Mouse (Mus musculus): ENCODE results near the gene Wfdc5. TPM values are rescaled to one million over a fixed set of nuclear protein-coding genes. Genes with fewer than 3 reads are reported as not detected.

Gene Wfdc5
- polyA plus RNA-seq, 1 experiment from 2014 or later = not detected

DNA sequence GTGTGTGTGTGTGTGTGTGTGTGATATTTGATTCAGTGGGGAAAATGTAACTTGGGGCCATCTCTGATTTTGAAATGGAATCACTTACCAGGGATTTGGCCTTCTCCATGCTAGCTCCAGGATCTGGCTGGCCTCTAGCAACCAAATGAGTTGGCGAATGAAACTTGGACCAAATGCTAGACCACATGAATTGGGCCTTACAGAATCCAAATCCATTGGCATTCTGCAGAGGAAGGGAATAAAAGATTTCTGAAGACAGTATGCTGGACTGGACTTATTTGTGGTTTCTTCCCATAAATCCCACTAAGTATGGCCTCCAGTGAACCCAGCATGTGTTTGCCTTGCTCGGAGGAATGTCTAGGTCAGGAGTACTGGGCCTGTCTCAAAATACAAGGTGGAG, 23.7 kb downstream of the Wfdc5 start:
- WGBS = 74% methylated on average over 2 of the region's 2 CpGs
- ATAC-seq (ENCODE audit: low FRiP score, low TSS enrichment) = no peak
- H3K27me3 ChIP-seq (ENCODE audit: insufficient read depth, low read length) = no peaks in the 10 kb centered on the region
- no peak overlapping the region for H3K4me2 ChIP-seq (replicated peaks; ENCODE audit: low read depth, low read length)
- H3K4me1 ChIP-seq (ENCODE audit: insufficient read depth, low read length) = no peaks in the 10 kb centered on the region
- H3K4me3 ChIP-seq (ENCODE audit: low read length) = no peak overlapping the region
- H3K9me3 ChIP-seq (ENCODE audit: low read length) = no peaks in the 10 kb centered on the region
- H3K36me3 ChIP-seq (ENCODE audit: insufficient read depth, low read length) = no peaks in the 10 kb centered on the region
- no peak overlapping the region for H3K27ac ChIP-seq (ENCODE audit: low read length)
- no peak overlapping the region for H3K9ac ChIP-seq (replicated peaks; ENCODE audit: low read length)

- Histone ChIP-seq H3K36me3 (ENCODE audit: insufficient read depth, low read length) (peaks cover 17% of the 10 kb centered on the region), H3K27me3 (ENCODE audit: insufficient read depth, low read length) (no peaks in the 10 kb centered on the region), H3K4me1 (ENCODE audit: insufficient read depth, low read length) (no peaks in the 10 kb centered on the region), H3K4me3 (ENCODE audit: low read length) (no peak overlapping the region), H3K9ac (replicated peaks; ENCODE audit: low read length) (no peak overlapping the region), H3K9me3 (ENCODE audit: low read length) (no peaks in the 10 kb centered on the region), H3K4me2 (replicated peaks; ENCODE audit: low read depth, low read length) (no peak overlapping the region), H3K27ac (ENCODE audit: low read length) (no peak overlapping the region)
- ATAC-seq (ENCODE audit: low FRiP score, low TSS enrichment) = no peak
- WGBS = 83% methylated on average over 7 of the region's 7 CpGs
Observed at GRCm38 (mm10) chr2:164156158-164156557, 26.4 kb downstream of the Wfdc5 start.

GRCm38 (mm10) chr2:164154007-164154406, 28.5 kb downstream of the Wfdc5 start:
- Histone ChIP-seq H3K4me3 (ENCODE audit: low read length) (no peak overlapping the region), H3K27ac (ENCODE audit: low read length) (no peak overlapping the region), H3K4me1 (ENCODE audit: insufficient read depth, low read length) (peaks cover 11% of the 10 kb centered on the region; the same call in 1 of the 2 replicates), H3K36me3 (ENCODE audit: insufficient read depth, low read length) (peaks cover 17% of the 10 kb centered on the region), H3K4me2 (replicated peaks; ENCODE audit: low read depth, low read length) (no peak overlapping the region), H3K9ac (replicated peaks; ENCODE audit: low read length) (no peak overlapping the region), H3K9me3 (ENCODE audit: low read length) (no peaks in the 10 kb centered on the region), H3K27me3 (ENCODE audit: insufficient read depth, low read length) (no peaks in the 10 kb centered on the region)
- ATAC-seq (ENCODE audit: low FRiP score, low TSS enrichment) = no peak
- 89% methylated on average over 10 of the region's 10 CpGs for WGBS

GRCm38 (mm10) chr2:164152341-164152740, 30.2 kb downstream of the Wfdc5 start:
- Histone ChIP-seq H3K9me3 (ENCODE audit: low read length) (no peaks in the 10 kb centered on the region), H3K4me2 (replicated peaks; ENCODE audit: low read depth, low read length) (no peak overlapping the region), H3K27me3 (ENCODE audit: insufficient read depth, low read length) (no peaks in the 10 kb centered on the region), H3K4me1 (ENCODE audit: insufficient read depth, low read length) (peaks cover 11% of the 10 kb centered on the region; the same call in 1 of the 2 replicates), H3K9ac (replicated peaks; ENCODE audit: low read length) (no peak overlapping the region), H3K36me3 (ENCODE audit: insufficient read depth, low read length) (peaks cover 17% of the 10 kb centered on the region), H3K4me3 (ENCODE audit: low read length) (no peak overlapping the region), H3K27ac (ENCODE audit: low read length) (no peak overlapping the region)
- 91% methylated on average over 11 of the region's 11 CpGs for WGBS
- no peak for ATAC-seq (ENCODE audit: low FRiP score, low TSS enrichment)

DNA sequence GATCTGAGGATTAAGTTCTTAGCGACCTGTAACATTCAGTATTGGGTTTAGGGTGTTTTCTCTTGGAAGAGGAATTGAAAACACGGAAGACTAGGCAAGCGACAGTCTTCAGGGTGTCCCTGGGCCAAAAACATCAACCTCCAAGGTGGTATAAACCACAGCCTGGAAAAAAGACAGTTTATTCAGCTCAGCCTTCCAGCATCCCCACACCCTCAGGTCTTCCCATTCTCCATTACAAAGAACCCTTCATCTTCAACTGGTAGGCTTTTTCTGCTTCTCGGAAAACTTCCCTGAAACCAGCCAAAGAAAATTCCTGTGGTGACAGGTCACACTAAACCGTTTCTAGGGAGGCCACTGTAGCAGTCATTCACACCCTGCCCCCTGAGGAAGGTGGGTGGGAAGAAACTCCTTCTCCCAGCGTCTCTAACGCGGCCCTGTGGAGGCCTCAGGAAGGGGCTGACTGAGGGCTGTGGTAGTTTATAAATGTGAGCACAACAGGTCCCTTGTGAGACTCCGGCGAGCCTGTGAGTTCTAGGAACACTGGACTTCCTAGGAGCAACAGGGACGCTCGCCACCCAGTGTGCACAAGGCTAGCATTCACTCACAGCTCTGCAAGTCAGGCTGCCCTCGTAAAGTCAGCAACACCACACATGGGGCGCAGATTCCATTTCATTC, 32.3 kb downstream of the Wfdc5 start:
- H3K27me3 ChIP-seq (ENCODE audit: insufficient read depth, low read length) = no peaks in the 10 kb centered on the region
- ATAC-seq (ENCODE audit: low FRiP score, low TSS enrichment) = no peak
- H3K4me3 ChIP-seq (ENCODE audit: low read length) = no peak overlapping the region
- H3K9me3 ChIP-seq (ENCODE audit: low read length) = no peaks in the 10 kb centered on the region
- no peak overlapping the region for H3K4me2 ChIP-seq (replicated peaks; ENCODE audit: low read depth, low read length)
- peaks cover 11% of the 10 kb centered on the region; the same call in 1 of the 2 replicates for H3K4me1 ChIP-seq (ENCODE audit: insufficient read depth, low read length)
- no peak overlapping the region for H3K9ac ChIP-seq (replicated peaks; ENCODE audit: low read length)
- 24% methylated on average over 14 of the region's 14 CpGs for WGBS
- peaks cover 17% of the 10 kb centered on the region for H3K36me3 ChIP-seq (ENCODE audit: insufficient read depth, low read length)
- H3K27ac ChIP-seq (ENCODE audit: low read length) = 0 out of 2 replicates have a peak overlapping the region, but pooled peaks have one; percentile 36

DNA sequence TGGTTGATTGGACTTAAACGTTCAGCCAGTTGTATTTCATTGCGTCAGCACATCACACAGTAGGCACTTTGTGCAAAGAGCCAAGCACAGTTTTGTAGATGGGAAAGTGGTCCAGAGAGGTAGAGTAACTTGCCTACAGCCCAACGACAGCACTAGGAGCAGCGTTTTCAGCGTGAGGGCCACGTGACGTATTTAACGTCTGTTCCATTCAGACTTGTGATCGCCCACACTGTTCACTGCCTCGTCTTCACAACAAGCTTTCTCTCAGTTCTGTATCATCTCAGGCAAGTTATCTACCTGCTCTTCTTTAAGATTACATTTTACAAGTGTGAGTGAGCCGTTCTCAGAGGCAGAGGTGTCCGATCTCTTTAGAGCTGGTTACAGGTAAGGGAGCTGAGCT, 36.0 kb downstream of the Wfdc5 start:
- H3K4me3 ChIP-seq (ENCODE audit: low read length) = no peak overlapping the region
- no peaks in the 10 kb centered on the region for H3K9me3 ChIP-seq (ENCODE audit: low read length)
- no peak for ATAC-seq (ENCODE audit: low FRiP score, low TSS enrichment)
- no peak overlapping the region for H3K27ac ChIP-seq (ENCODE audit: low read length)
- peaks cover 1% of the 10 kb centered on the region; the same call in 1 of the 2 replicates for H3K36me3 ChIP-seq (ENCODE audit: insufficient read depth, low read length)
- no peak overlapping the region for H3K4me2 ChIP-seq (replicated peaks; ENCODE audit: low read depth, low read length)
- 96% methylated on average over 12 of the region's 12 CpGs for WGBS
- H3K4me1 ChIP-seq (ENCODE audit: insufficient read depth, low read length) = peaks cover 20% of the 10 kb centered on the region
- H3K27me3 ChIP-seq (ENCODE audit: insufficient read depth, low read length) = no peaks in the 10 kb centered on the region
- no peak overlapping the region for H3K9ac ChIP-seq (replicated peaks; ENCODE audit: low read length)

GRCm38 (mm10) chr2:164144541-164144940, 38.0 kb downstream of the Wfdc5 start:
- peak overlapping the region; percentile 59 for H3K27ac ChIP-seq (ENCODE audit: low read length)
- no peak overlapping the region for H3K9ac ChIP-seq (replicated peaks; ENCODE audit: low read length)
- peaks cover 8% of the 10 kb centered on the region for H3K4me1 ChIP-seq (ENCODE audit: insufficient read depth, low read length)
- no peaks in the 10 kb centered on the region for H3K27me3 ChIP-seq (ENCODE audit: insufficient read depth, low read length)
- no peak overlapping the region for H3K4me2 ChIP-seq (replicated peaks; ENCODE audit: low read depth, low read length)
- 64% methylated on average over 10 of the region's 10 CpGs for WGBS
- H3K36me3 ChIP-seq (ENCODE audit: insufficient read depth, low read length) = no peaks in the 10 kb centered on the region
- H3K4me3 ChIP-seq (ENCODE audit: low read length) = no peak overlapping the region
- H3K9me3 ChIP-seq (ENCODE audit: low read length) = no peaks in the 10 kb centered on the region
- ATAC-seq (ENCODE audit: low FRiP score, low TSS enrichment) = 0 out of 2 replicates have a peak, but pooled peaks have one; percentile 23

DNA sequence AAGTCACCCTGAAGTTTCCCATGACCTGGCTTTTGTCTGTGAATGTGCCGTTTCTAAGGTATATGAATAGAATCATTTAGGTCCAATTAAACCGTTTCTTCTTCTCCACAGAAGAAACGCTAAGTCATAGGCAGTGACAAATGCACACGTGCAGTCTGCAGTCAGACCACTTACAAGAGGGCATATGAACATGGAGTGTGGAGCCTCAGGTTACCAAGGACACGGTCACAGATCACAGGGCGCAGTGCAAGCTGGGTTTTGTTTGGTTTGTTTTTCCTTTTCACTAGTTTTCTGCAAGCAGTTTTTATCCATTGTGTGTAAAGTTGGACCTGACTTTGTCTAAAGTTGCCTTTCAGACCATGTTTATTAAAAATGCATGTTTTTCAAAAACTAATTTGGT, 38.5 kb downstream of the Wfdc5 start:
- Histone ChIP-seq H3K4me2 (replicated peaks; ENCODE audit: low read depth, low read length) (0 out of 2 replicates have a peak overlapping the region, but pooled peaks have one; percentile 8), H3K4me1 (ENCODE audit: insufficient read depth, low read length) (peaks cover 8% of the 10 kb centered on the region), H3K9me3 (ENCODE audit: low read length) (no peaks in the 10 kb centered on the region), H3K36me3 (ENCODE audit: insufficient read depth, low read length) (no peaks in the 10 kb centered on the region), H3K27me3 (ENCODE audit: insufficient read depth, low read length) (no peaks in the 10 kb centered on the region), H3K9ac (replicated peaks; ENCODE audit: low read length) (no peak overlapping the region), H3K27ac (ENCODE audit: low read length) (peak overlapping the region; percentile 59; the same call in 1 of the 2 replicates), H3K4me3 (ENCODE audit: low read length) (no peak overlapping the region)
- peak; percentile 91 for ATAC-seq (ENCODE audit: low FRiP score, low TSS enrichment)
- 39% methylated on average over 6 of the region's 6 CpGs for WGBS

- H3K27ac ChIP-seq (ENCODE audit: low read length) = 0 out of 2 replicates have a peak overlapping the region, but pooled peaks have one; percentile 17
- H3K4me2 ChIP-seq (replicated peaks; ENCODE audit: low read depth, low read length) = no peak overlapping the region
- H3K36me3 ChIP-seq (ENCODE audit: insufficient read depth, low read length) = no peaks in the 10 kb centered on the region
- WGBS = 70% methylated on average over 10 of the region's 10 CpGs
- H3K4me3 ChIP-seq (ENCODE audit: low read length) = no peak overlapping the region
- no peak for ATAC-seq (ENCODE audit: low FRiP score, low TSS enrichment)
- H3K9me3 ChIP-seq (ENCODE audit: low read length) = no peaks in the 10 kb centered on the region
- H3K4me1 ChIP-seq (ENCODE audit: insufficient read depth, low read length) = peaks cover 13% of the 10 kb centered on the region
- H3K27me3 ChIP-seq (ENCODE audit: insufficient read depth, low read length) = no peaks in the 10 kb centered on the region
- no peak overlapping the region for H3K9ac ChIP-seq (replicated peaks; ENCODE audit: low read length)
Observed at GRCm38 (mm10) chr2:164142021-164142420, 40.5 kb downstream of the Wfdc5 start.

DNA sequence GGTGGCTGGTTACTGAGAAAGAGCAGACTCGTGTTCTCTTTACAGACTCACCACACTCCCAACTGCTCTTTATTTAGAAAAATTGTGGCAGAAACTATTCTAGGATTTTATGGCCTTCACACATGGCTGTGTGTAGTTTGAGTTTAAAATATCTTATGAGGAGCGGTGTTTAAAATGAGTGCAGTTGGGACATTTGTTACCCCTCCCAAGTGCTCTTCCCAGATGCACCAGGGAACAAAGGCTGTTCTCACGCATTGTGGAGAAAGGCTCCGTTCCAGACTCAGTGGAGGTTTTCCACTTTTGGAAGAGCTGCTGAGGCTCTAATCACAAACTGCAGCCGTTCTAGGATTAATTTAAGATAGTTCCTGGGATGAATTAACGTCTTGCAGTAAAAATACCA, 44.8 kb downstream of the Wfdc5 start:
- no peaks in the 10 kb centered on the region for H3K27me3 ChIP-seq (ENCODE audit: insufficient read depth, low read length)
- H3K4me3 ChIP-seq (ENCODE audit: low read length) = no peak overlapping the region
- H3K4me2 ChIP-seq (replicated peaks; ENCODE audit: low read depth, low read length) = no peak overlapping the region
- no peak overlapping the region for H3K27ac ChIP-seq (ENCODE audit: low read length)
- peaks cover 20% of the 10 kb centered on the region; the same call in 1 of the 2 replicates for H3K4me1 ChIP-seq (ENCODE audit: insufficient read depth, low read length)
- 46% methylated on average over 6 of the region's 6 CpGs for WGBS
- H3K9me3 ChIP-seq (ENCODE audit: low read length) = no peaks in the 10 kb centered on the region
- ATAC-seq (ENCODE audit: low FRiP score, low TSS enrichment) = no peak
- no peaks in the 10 kb centered on the region for H3K36me3 ChIP-seq (ENCODE audit: insufficient read depth, low read length)
- no peak overlapping the region; the same call in 1 of the 2 replicates for H3K9ac ChIP-seq (replicated peaks; ENCODE audit: low read length)

Measured in kidney, embryonic 16.5 days (tissue).